Comparison of ENCODE assay signal across 10 mouse cellular contexts in genomic region chr5:33247387-33247786, GRCm38 (mm10). TPM values are rescaled to one million over a fixed set of nuclear protein-coding genes. Genes with fewer than 3 reads are reported as not detected.
DNase-seq lines count a peak whose midpoint lies in the region; ATAC-seq lines count a peak whose summit lies in the region.
"Had no signal": no experiment of that assay in that cellular context is flagged by ENCODE, and none has a peak within 500 bp of the region (broad histone marks: within the 10 kb centered on the region; RNA-seq: fewer than 3 reads in every experiment).

No protein-coding gene starts in this region.

- no peak overlapping the region for H3K4me3 ChIP-seq in liver, embryonic 12.5 days
- H3K4me3 ChIP-seq in liver, embryonic 11.5 days (ENCODE audit: low read depth, low read length), result no peak overlapping the region
- no peak overlapping the region for H3K4me3 ChIP-seq in forebrain, embryonic 13.5 days
- H3K4me3 ChIP-seq: limb, embryonic 12.5 days; myocyte had no signal

- DNase-seq in gastrocnemius, postnatal 10 days, result peak; percentile 50
- DNase-seq in gastrocnemius, adult 8-10 months (ENCODE audit: low spot score in 2 of 2), result no peak
- no peak for DNase-seq in liver, embryonic 11.5 days (ENCODE audit: low spot score)
- peak; percentile 71 to 77 for DNase-seq in cerebellum, postnatal 14 days
- peak; percentile 48 to 54 for DNase-seq in lung, postnatal 4 days
- DNase-seq in spleen, adult 18-20 months, result no peak

- H3K9me3 ChIP-seq in liver, embryonic 12.5 days (replicated peaks), result no peaks in the 10 kb centered on the region
- H3K9me3 ChIP-seq in liver, embryonic 11.5 days (ENCODE audit: control insufficient read depth, low read length), result no peaks in the 10 kb centered on the region
- no peaks in the 10 kb centered on the region for H3K9me3 ChIP-seq in forebrain, embryonic 13.5 days (replicated peaks)
- H3K9me3 ChIP-seq: limb, embryonic 12.5 days had no signal

- no peak overlapping the region for H3K27ac ChIP-seq in liver, embryonic 12.5 days
- no peak overlapping the region for H3K27ac ChIP-seq in liver, embryonic 11.5 days (ENCODE audit: low read depth, low read length)
- H3K27ac ChIP-seq in forebrain, embryonic 13.5 days, result no peak overlapping the region
- H3K27ac ChIP-seq: limb, embryonic 12.5 days had no signal

- H3K4me2 ChIP-seq in liver, embryonic 12.5 days, result no peak overlapping the region
- no peak overlapping the region for H3K4me2 ChIP-seq in liver, embryonic 11.5 days
- H3K4me2 ChIP-seq in forebrain, embryonic 13.5 days, result no peak overlapping the region
- H3K4me2 ChIP-seq: limb, embryonic 12.5 days had no signal

- peaks cover 75% of the 10 kb centered on the region for H3K36me3 ChIP-seq in liver, embryonic 12.5 days
- peaks cover 58% of the 10 kb centered on the region for H3K36me3 ChIP-seq in liver, embryonic 11.5 days (ENCODE audit: control insufficient read depth, insufficient read depth, low read length)
- H3K36me3 ChIP-seq in forebrain, embryonic 13.5 days (ENCODE audit: poor library complexity, severe bottlenecking), result peaks cover 91% of the 10 kb centered on the region

- H3K9ac ChIP-seq in liver, embryonic 12.5 days, result no peak overlapping the region
- H3K9ac ChIP-seq in liver, embryonic 11.5 days (ENCODE audit: low read depth, low read length), result no peak overlapping the region
- H3K9ac ChIP-seq in forebrain, embryonic 13.5 days, result no peak overlapping the region
- H3K9ac ChIP-seq: limb, embryonic 12.5 days had no signal

- no peaks in the 10 kb centered on the region for H3K27me3 ChIP-seq in liver, embryonic 12.5 days (replicated peaks)
- H3K27me3 ChIP-seq in liver, embryonic 11.5 days (replicated peaks; ENCODE audit: control insufficient read depth, insufficient read depth, low read length), result no peaks in the 10 kb centered on the region
- no peaks in the 10 kb centered on the region for H3K27me3 ChIP-seq in forebrain, embryonic 13.5 days
- H3K27me3 ChIP-seq: limb, embryonic 12.5 days had no signal

- 81% methylated on average over 2 of the region's 2 CpGs for WGBS in liver, embryonic 12.5 days (ENCODE audit: insufficient replicate concordance)
- 93% methylated on average over 2 of the region's 2 CpGs for WGBS in liver, embryonic 11.5 days
- 93% methylated on average over 2 of the region's 2 CpGs for WGBS in forebrain, embryonic 13.5 days

- ATAC-seq in liver, embryonic 12.5 days, result peak; percentile 44; the same call in 1 of the 2 replicates
- ATAC-seq in liver, embryonic 11.5 days (replicated peaks; ENCODE audit: low FRiP score), result no peak
- ATAC-seq in forebrain, embryonic 13.5 days, result no peak

- H3K4me1 ChIP-seq in liver, embryonic 12.5 days, result no peaks in the 10 kb centered on the region
- no peaks in the 10 kb centered on the region for H3K4me1 ChIP-seq in liver, embryonic 11.5 days (replicated peaks; ENCODE audit: control insufficient read depth, insufficient read depth, low read length)
- H3K4me1 ChIP-seq in forebrain, embryonic 13.5 days, result no peaks in the 10 kb centered on the region
- H3K4me1 ChIP-seq: limb, embryonic 12.5 days had no signal

RNA-seq across cellular contexts. Expression of gene Ctbp1, which starts 27.4 kb away (rescaled TPM):
- 100 to 1,000 TPM; 206 to 216 TPM for total RNA-seq in gastrocnemius, postnatal 10 days (2021)
- 100 to 1,000 TPM; 241 to 265 (median 251) TPM for total RNA-seq in gastrocnemius, adult 8-10 months (2022)
- 279 and 296 TPM in 2 replicates for polyA plus RNA-seq in liver, embryonic 12.5 days (2016; fragmentation: Nextera tagmentation; extraction: Ambion mirVana)
- polyA plus RNA-seq in liver, embryonic 11.5 days (2014; fragmentation: Nextera tagmentation; extraction: Ambion mirVana), result 322 and 344 TPM in 2 replicates
- polyA plus RNA-seq in forebrain, embryonic 13.5 days (2015; fragmentation: Nextera tagmentation; extraction: Ambion mirVana), result 488 and 509 TPM in 2 replicates

RNA-seq across cellular contexts. Expression of gene Spon2, which starts 29.1 kb away (rescaled TPM):
- 10 to 100 TPM; 10.7 to 19.1 TPM for total RNA-seq in gastrocnemius, postnatal 10 days (2021)
- total RNA-seq in gastrocnemius, adult 8-10 months (2022), result 1 to 10 TPM in 2 of 4 experiments, under 1 TPM in 2; 0.67 to 1.1 (median 0.88) TPM
- polyA plus RNA-seq in liver, embryonic 12.5 days (2016; fragmentation: Nextera tagmentation; extraction: Ambion mirVana), result 4.8 and 5.4 TPM in 2 replicates
- 7.5 and 8.5 TPM in 2 replicates for polyA plus RNA-seq in liver, embryonic 11.5 days (2014; fragmentation: Nextera tagmentation; extraction: Ambion mirVana)
- polyA plus RNA-seq in forebrain, embryonic 13.5 days (2015; fragmentation: Nextera tagmentation; extraction: Ambion mirVana), result 1.1 and 1.9 TPM in 2 replicates

Comparison
In these comparisons a context has a peak if more than half of its experiments do, and no peak if none do; other contexts are left out.
1. DNase-seq: peak in gastrocnemius, postnatal 10 days (single experiment), cerebellum, postnatal 14 days (2 of 2) and lung, postnatal 4 days (2 of 2); none in gastrocnemius, adult 8-10 months (0 of 2), liver, embryonic 11.5 days (single experiment) and spleen, adult 18-20 months (0 of 2).